Mouse (Mus musculus): ENCODE results near the gene Rps18.

GRCm38 (mm10) chr17:33959948-33960347 lies 4.1 kb upstream of the Rps18 start:
- TF ChIP-seq CTCF (IDR thresholded peaks at IDR 0.05; ENCODE audit: control insufficient read depth, insufficient read depth, insufficient read length) (no peak), MYOG (IDR thresholded peaks at IDR 0.05; ENCODE audit: control insufficient read depth, extremely low read depth, insufficient read length) (no peak), MYOD1 (IDR thresholded peaks at IDR 0.05; ENCODE audit: control insufficient read depth, insufficient read length, low read depth) (no peak)

Measured in C2C12 (cell line).